Mouse (Mus musculus) forebrain, embryonic 15.5 days (tissue): ENCODE results near the gene Slc25a38. TPM values are rescaled to one million over a fixed set of nuclear protein-coding genes. Genes with fewer than 3 reads are reported as not detected.

Experiments
- ATAC-seq: fragments of 200-750 bp; cut with Nextera tagmentation; replicated peaks from 2 replicates; pipeline ENCODE4 v1.8.0; 2017; ENCODE audit warnings: mild to moderate bottlenecking, moderate TSS enrichment, moderate library complexity
- H3K27ac ChIP-seq: fragments of 300-500 bp; sonication (generic); replicated peaks from 2 replicates; pipeline ENCODE4 v1.5.1; 2015; ENCODE audit warnings: mild to moderate bottlenecking, inconsistent platforms
- H3K27me3 ChIP-seq: fragments of 300-500 bp; sonication (generic); 2 replicates; pipeline ENCODE4 v1.6.1; 2015; ENCODE audit warnings: inconsistent platforms
- H3K36me3 ChIP-seq: fragments of 300-500 bp; sonication (generic); 2 replicates; pipeline ENCODE4 v1.6.1; 2015; ENCODE audit warnings: mild to moderate bottlenecking, inconsistent platforms
- H3K4me1 ChIP-seq: fragments of 300-500 bp; sonication (generic); 2 replicates; pipeline ENCODE4 v1.6.1; 2015; ENCODE audit warnings: inconsistent platforms
- H3K4me2 ChIP-seq: fragments of 300-500 bp; sonication (generic); replicated peaks from 2 replicates; pipeline ENCODE4 v1.6.1; 2015; ENCODE audit warnings: mild to moderate bottlenecking, inconsistent platforms
- H3K4me3 ChIP-seq: fragments of 300-500 bp; sonication (generic); 2 replicates; pipeline ENCODE4 v1.5.1; 2015; ENCODE audit warnings: mild to moderate bottlenecking, inconsistent platforms
- H3K9ac ChIP-seq: fragments of 300-500 bp; sonication (generic); replicated peaks from 2 replicates; pipeline ENCODE4 v1.6.1; 2015; ENCODE audit warnings: mild to moderate bottlenecking, inconsistent platforms
- H3K9me3 ChIP-seq: fragments of 300-500 bp; sonication (generic); 2 replicates; pipeline ENCODE4 v1.6.1; 2016; ENCODE audit warnings: inconsistent platforms
- WGBS: fragments of 180-500 bp; shearing (Covaris S2); methylation state at CpG from one replicate; pipeline ENCODE4 v1.1.7; 2015; ENCODE audit warnings: mixed read lengths; 5-methylcytosine and 5-hydroxymethylcytosine counted together
- polyA plus RNA-seq: library from polyadenylated mRNA; unstranded; fragments of >200 nt; fragmentation: Nextera tagmentation; extraction: Ambion mirVana; gene quantifications from 2 replicates; pipeline ENCODE4 v1.2.1, GENCODE M21; 2015

Gene Slc25a38
- polyA plus RNA-seq, 1 experiment from 2014 or later = 37.9 TPM

DNA sequence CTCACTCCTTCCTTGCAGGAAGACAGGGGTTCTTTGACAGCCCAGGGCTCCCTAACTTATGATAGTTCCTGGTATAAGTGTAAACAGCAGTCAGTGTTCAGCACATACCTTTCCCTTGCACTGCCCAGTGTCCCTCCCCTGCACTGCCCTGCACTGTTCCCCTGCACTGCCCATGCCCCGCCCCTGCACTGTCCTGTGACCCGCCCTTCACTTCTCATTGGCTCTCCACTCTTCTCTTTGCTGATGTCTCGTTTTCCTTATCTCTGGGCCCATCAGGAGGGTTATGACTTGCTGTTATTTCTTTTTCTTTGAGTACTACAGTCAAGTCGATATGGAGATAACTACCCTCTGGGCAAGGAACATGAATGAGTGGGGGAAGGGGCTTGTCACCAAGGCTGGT lies 47.9 kb downstream of the Slc25a38 start:
- Histone ChIP-seq H3K4me1 (no peaks in the 10 kb centered on the region), H3K4me2 (no peak overlapping the region), H3K9ac (no peak overlapping the region), H3K27me3 (no peaks in the 10 kb centered on the region), H3K4me3 (no peak overlapping the region), H3K27ac (no peak overlapping the region), H3K36me3 (no peaks in the 10 kb centered on the region), H3K9me3 (no peaks in the 10 kb centered on the region)
- 55% methylated on average over 4 of the region's 4 CpGs for WGBS
- ATAC-seq = no peak

DNA sequence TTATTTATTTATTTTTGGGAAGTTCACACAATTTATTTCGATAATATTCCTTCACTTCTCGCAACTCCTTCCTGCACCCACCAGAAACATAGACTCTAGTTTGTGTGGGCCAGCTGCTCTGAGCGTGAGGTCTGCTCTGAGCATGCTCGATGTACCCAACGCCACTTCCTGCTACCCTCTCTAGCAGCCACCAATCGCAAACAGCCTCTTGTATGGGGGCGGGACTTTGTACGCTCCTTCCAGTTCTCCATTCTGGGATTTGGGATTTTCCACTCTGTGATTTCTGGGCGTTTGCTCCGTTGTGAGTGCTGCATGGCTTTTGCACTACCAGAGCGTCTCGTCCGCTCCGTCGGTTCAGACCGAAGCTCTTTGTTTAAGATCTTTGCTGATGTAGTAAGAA lies 53.7 kb downstream of the Slc25a38 start:
- no peak overlapping the region for H3K27ac ChIP-seq
- H3K4me2 ChIP-seq = no peak overlapping the region
- no peak overlapping the region for H3K9ac ChIP-seq
- WGBS = 76% methylated on average over 16 of the region's 16 CpGs
- no peaks in the 10 kb centered on the region for H3K4me1 ChIP-seq
- no peak overlapping the region for H3K4me3 ChIP-seq
- H3K27me3 ChIP-seq = no peaks in the 10 kb centered on the region
- H3K9me3 ChIP-seq = no peaks in the 10 kb centered on the region
- ATAC-seq = no peak
- no peaks in the 10 kb centered on the region for H3K36me3 ChIP-seq

DNA sequence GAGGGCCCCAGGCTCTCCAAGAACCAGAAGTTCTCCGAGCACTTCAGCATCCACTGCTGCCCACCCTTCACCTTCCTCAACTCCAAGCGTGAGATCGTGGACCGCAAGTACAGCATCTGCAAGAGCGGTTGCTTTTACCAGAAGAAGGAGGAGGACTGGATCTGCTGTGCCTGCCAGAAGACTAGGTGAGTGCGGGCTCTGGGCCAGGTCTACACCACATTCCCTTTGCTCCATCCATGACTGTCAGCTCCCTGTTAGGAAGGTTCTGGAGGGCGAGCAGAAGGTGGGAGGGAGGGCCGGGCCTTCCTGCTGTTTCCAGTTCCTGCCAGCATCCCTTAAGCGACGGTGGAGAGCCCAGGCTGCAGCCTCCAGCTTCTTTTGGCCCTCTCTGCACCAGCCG lies 57.7 kb downstream of the Slc25a38 start:
- no peaks in the 10 kb centered on the region for H3K27me3 ChIP-seq
- no peak overlapping the region for H3K4me2 ChIP-seq
- 72% methylated on average over 11 of the region's 11 CpGs for WGBS
- no peak overlapping the region for H3K9ac ChIP-seq
- no peak overlapping the region for H3K27ac ChIP-seq
- H3K9me3 ChIP-seq = no peaks in the 10 kb centered on the region
- H3K4me1 ChIP-seq = no peaks in the 10 kb centered on the region
- no peaks in the 10 kb centered on the region for H3K36me3 ChIP-seq
- H3K4me3 ChIP-seq = no peak overlapping the region
- ATAC-seq = no peak

DNA sequence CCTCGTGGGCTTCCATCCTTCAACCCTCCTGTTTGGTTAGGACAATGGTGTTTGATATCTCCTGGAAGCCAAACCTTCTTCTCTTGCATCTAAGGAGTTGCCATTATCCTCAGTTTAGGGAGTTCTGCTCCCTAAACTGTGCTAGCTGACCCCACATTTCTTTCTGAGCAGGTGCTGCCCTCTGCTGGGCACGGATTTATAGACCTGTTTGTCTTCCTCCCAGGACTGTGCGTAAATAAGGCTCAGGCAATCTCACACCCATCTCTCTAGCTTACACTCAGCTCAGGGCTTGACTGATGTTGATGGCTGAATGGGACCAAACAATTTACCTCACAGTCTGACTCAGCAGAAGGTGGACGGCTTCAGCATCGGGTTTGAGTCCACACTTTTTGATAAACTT lies 61.1 kb downstream of the Slc25a38 start:
- H3K27me3 ChIP-seq = no peaks in the 10 kb centered on the region
- H3K9ac ChIP-seq = no peak overlapping the region
- H3K36me3 ChIP-seq = no peaks in the 10 kb centered on the region
- no peak overlapping the region for H3K4me3 ChIP-seq
- 42% methylated on average over 5 of the region's 5 CpGs for WGBS
- no peak overlapping the region for H3K4me2 ChIP-seq
- no peak overlapping the region for H3K27ac ChIP-seq
- H3K9me3 ChIP-seq = no peaks in the 10 kb centered on the region
- no peaks in the 10 kb centered on the region for H3K4me1 ChIP-seq
- no peak for ATAC-seq

Other genes starting within 250 kb of the Slc25a38 start
- gene Wdr48, start 215.5 kb upstream of the Slc25a38 start, polyA plus RNA-seq = 78.0 and 82.5 TPM in 2 replicates
- 25.5 and 26.2 TPM in 2 replicates for gene Gorasp1, start 172.8 kb upstream of the Slc25a38 start, polyA plus RNA-seq
- 0.57 and 0.69 TPM in 2 replicates for gene Ttc21a, start 172.8 kb upstream of the Slc25a38 start, polyA plus RNA-seq
- 1.6 and 2.0 TPM in 2 replicates for gene Csrnp1, start 125.7 kb upstream of the Slc25a38 start, polyA plus RNA-seq
- not detected in 2 replicates for gene Xirp1, start 86.8 kb upstream of the Slc25a38 start, polyA plus RNA-seq
- 6.6 and 6.9 TPM in 2 replicates for gene Cx3cr1, start 40.5 kb upstream of the Slc25a38 start, polyA plus RNA-seq
- gene Ccr8, start 18.3 kb upstream of the Slc25a38 start, polyA plus RNA-seq = not detected in 2 replicates
- 997 and 1,035 TPM in 2 replicates for gene Rpsa, start 17.3 kb downstream of the Slc25a38 start, polyA plus RNA-seq
- gene Mobp, start 39.3 kb downstream of the Slc25a38 start, polyA plus RNA-seq = 0.17 TPM in 1 of 2 replicates, not detected in the other
- gene Myrip, start 191.1 kb downstream of the Slc25a38 start, polyA plus RNA-seq = 1.5 and 2.3 TPM in 2 replicates